Mouse (Mus musculus): ENCODE data around the gene Ghr. TPM values are rescaled to one million over a fixed set of nuclear protein-coding genes. Genes with fewer than 3 reads are reported as not detected.

Gene Ghr
- total and polyA plus RNA-seq, 2 experiments from 2014 or later, result 7.9 to 11.8 TPM

DNA sequence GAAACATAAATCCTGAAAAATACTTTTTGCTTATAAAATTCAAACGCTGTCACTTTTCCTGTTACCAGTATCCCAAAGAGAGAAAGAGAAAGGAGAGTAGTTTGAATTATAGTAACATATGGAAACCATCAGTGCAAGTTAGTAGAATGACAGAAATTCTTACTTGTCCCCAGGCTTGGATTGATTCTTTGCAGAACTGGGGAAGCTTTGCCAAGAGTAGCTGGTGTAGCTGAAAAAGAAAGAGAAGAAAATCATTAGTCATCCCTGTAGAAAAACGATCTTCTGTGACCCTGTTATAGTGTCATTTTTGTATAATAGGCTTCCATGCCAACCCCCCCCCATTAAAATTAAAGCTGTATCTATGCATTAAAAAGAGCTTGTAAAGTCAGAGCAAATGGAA lies 194.8 kb downstream of the Ghr start:
- no peak for TF ChIP-seq CTCF (IDR thresholded peaks at IDR 0.05)
- Histone ChIP-seq H3K36me3 (ENCODE audit: insufficient read depth, low read length) (no peaks in the 10 kb centered on the region), H3K4me1 (ENCODE audit: insufficient read depth, low read length) (no peaks in the 10 kb centered on the region), H3K27ac (ENCODE audit: low read depth, low read length) (no peak overlapping the region), H3K9ac (replicated peaks; ENCODE audit: low read length, poor library complexity, severe bottlenecking) (no peak overlapping the region), H3K9me3 (ENCODE audit: low read length) (no peaks in the 10 kb centered on the region), H3K27me3 (ENCODE audit: insufficient read depth, low read length) (no peaks in the 10 kb centered on the region), H3K4me3 (ENCODE audit: low read depth, low read length) (no peak overlapping the region), H3K4me2 (ENCODE audit: low read depth, low read length, poor library complexity, severe bottlenecking) (no peak overlapping the region)
- ATAC-seq (ENCODE audit: low FRiP score) (no peak), DNase-seq (ENCODE audit: low spot score) (no peak)
- whole genome bisulfite sequencing, result 88% methylated on average over 2 of the region's 2 CpGs

DNA sequence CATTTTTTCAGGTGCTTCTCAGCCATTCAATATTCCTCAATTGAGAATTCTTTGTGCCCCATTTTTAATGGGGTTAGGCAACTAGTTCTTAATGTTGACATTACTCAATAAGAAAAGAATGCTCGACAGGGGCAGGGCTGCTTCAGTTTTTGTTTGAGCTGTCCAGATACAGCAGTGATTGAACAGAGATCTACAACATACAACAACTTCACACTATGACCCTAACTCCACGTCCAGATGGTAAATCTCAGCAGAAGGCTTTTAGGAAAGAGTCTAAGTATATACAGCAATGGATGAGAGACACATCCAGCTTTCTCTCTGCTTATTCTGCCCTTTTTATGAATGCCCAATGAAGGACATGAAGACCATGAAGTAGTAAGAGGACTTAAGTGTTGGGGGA lies 199.5 kb downstream of the Ghr start:
- no peak for TF ChIP-seq CTCF (IDR thresholded peaks at IDR 0.05)
- H3K27me3 ChIP-seq (ENCODE audit: insufficient read depth, low read length), result no peaks in the 10 kb centered on the region
- H3K9ac ChIP-seq (replicated peaks; ENCODE audit: low read length, poor library complexity, severe bottlenecking), result no peak overlapping the region
- no peak overlapping the region for H3K27ac ChIP-seq (ENCODE audit: low read depth, low read length)
- 71% methylated on average over 2 of the region's 2 CpGs for WGBS
- H3K36me3 ChIP-seq (ENCODE audit: insufficient read depth, low read length), result no peaks in the 10 kb centered on the region
- H3K9me3 ChIP-seq (ENCODE audit: low read length), result no peaks in the 10 kb centered on the region
- ATAC-seq (ENCODE audit: low FRiP score), result no peak
- no peak for DNase-seq (ENCODE audit: low spot score)
- no peaks in the 10 kb centered on the region for H3K4me1 ChIP-seq (ENCODE audit: insufficient read depth, low read length)
- no peak overlapping the region for H3K4me2 ChIP-seq (ENCODE audit: low read depth, low read length, poor library complexity, severe bottlenecking)
- H3K4me3 ChIP-seq (ENCODE audit: low read depth, low read length), result no peak overlapping the region

DNA sequence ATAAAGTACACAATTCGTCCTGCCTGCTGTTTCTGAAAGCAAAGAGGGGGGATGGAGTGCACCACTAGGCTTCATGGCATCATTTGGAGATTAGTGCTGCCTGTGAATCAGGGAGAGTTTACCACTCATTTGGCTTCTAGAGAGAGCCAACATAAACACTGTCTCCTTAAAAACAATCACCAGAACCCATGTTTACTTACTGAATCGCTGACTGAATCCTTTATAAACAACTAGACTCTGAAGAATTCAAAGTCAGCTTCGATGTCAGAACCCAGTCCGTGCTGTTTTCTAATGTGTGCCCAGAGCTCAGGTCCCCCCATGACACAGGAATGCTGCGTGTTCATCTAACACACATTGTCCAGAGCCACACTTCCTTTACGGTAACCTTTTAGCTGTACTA lies 201.9 kb downstream of the Ghr start:
- 72% methylated on average over 6 of the region's 6 CpGs for WGBS
- ATAC-seq (ENCODE audit: low FRiP score), result no peak
- H3K4me2 ChIP-seq (ENCODE audit: low read depth, low read length, poor library complexity, severe bottlenecking), result no peak overlapping the region
- no peaks in the 10 kb centered on the region for H3K36me3 ChIP-seq (ENCODE audit: insufficient read depth, low read length)
- no peaks in the 10 kb centered on the region for H3K27me3 ChIP-seq (ENCODE audit: insufficient read depth, low read length)
- H3K9ac ChIP-seq (replicated peaks; ENCODE audit: low read length, poor library complexity, severe bottlenecking), result no peak overlapping the region
- no peak overlapping the region for H3K27ac ChIP-seq (ENCODE audit: low read depth, low read length)
- H3K4me1 ChIP-seq (ENCODE audit: insufficient read depth, low read length), result no peaks in the 10 kb centered on the region
- H3K4me3 ChIP-seq (ENCODE audit: low read depth, low read length), result no peak overlapping the region
- no peak for TF ChIP-seq CTCF (IDR thresholded peaks at IDR 0.05)
- no peaks in the 10 kb centered on the region for H3K9me3 ChIP-seq (ENCODE audit: low read length)
- DNase-seq (ENCODE audit: low spot score), result no peak

DNA sequence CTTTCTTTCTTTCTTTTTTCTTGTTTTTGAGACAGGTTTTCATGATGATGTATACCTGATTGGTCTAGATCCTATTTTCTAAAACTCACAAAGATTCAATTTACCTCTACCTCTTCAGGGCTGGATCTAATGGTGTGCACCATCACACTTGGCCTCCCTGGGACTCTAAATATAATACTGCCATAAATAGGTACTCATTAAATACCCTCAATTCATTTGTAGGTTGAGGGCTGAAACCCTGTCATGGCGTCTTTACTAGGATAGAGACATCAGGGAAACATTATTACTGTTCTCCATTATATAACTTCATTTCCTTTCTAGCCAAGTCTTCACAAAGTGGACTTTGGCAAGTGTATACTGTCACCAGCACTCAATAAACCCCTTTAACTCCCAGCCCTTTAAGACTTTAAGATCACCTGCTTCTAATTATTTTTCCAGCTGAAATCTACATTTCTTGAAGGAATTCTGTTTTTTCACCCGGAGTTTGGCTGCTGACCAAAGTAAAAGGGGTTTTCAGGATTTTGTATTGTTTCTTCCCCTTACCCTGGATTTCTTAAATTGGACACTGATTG lies 214.9 kb downstream of the Ghr start:
- no peak for TF ChIP-seq CTCF (IDR thresholded peaks at IDR 0.05)
- no peaks in the 10 kb centered on the region for H3K27me3 ChIP-seq (ENCODE audit: insufficient read depth, low read length)

DNA sequence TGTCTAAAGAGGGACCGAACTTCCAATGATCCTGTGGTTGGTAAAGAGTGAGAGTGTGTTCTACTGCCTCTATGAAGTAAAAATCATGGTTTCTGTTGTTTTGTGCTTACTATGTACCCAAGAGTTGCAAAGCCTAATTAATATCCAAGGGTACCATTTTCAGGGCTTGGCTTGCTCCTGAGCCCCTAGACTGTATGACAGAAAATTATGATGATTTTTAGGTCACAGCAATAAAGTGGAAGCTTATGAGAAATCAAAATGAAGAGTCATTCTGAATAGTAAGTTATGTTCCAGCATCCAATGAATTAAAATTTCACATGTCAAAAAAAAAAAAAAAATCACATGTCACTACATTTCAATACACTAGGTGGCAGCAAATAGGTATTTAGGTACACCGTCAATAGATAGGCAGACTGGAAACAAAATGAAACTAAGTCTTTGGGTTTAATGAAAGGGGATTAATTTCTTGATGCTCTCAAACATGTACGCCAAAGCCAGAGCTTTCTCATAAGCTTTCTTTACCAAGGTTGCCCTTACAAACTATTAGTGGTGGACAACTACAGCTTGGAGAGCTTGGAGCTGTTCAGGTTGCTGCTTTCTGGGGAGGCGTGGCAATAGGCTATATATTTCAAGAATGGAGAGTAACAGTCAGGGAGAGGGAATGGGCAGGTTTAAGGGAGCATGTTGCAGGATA lies 227.1 kb downstream of the Ghr start:
- H3K27me3 ChIP-seq (ENCODE audit: insufficient read depth, low read length), result no peaks in the 10 kb centered on the region
- H3K36me3 ChIP-seq (ENCODE audit: insufficient read depth, low read length), result no peaks in the 10 kb centered on the region
- no peak overlapping the region for H3K9ac ChIP-seq (replicated peaks; ENCODE audit: low read length, poor library complexity, severe bottlenecking)
- 49% methylated on average over 4 of the region's 4 CpGs for WGBS
- peak; percentile 83 for TF ChIP-seq CTCF (IDR thresholded peaks at IDR 0.05)
- H3K9me3 ChIP-seq (ENCODE audit: low read length), result no peaks in the 10 kb centered on the region
- DNase-seq (ENCODE audit: low spot score) (peak; percentile 60), ATAC-seq (ENCODE audit: low FRiP score) (peak; percentile 63; the same call in 1 of the 2 replicates)
- no peak overlapping the region for H3K4me3 ChIP-seq (ENCODE audit: low read depth, low read length)
- no peak overlapping the region for H3K27ac ChIP-seq (ENCODE audit: low read depth, low read length)
- H3K4me2 ChIP-seq (ENCODE audit: low read depth, low read length, poor library complexity, severe bottlenecking), result peak overlapping the region; percentile 19; the same call in 1 of the 2 replicates
- H3K4me1 ChIP-seq (ENCODE audit: insufficient read depth, low read length), result no peaks in the 10 kb centered on the region

More for the DNA sequence above, 214.9 kb downstream of the Ghr start:
- Histone ChIP-seq H3K4me2 (ENCODE audit: low read depth, low read length, poor library complexity, severe bottlenecking) (no peak overlapping the region), H3K4me3 (ENCODE audit: low read depth, low read length) (no peak overlapping the region), H3K9ac (replicated peaks; ENCODE audit: low read length, poor library complexity, severe bottlenecking) (no peak overlapping the region), H3K4me1 (ENCODE audit: insufficient read depth, low read length) (no peaks in the 10 kb centered on the region), H3K9me3 (ENCODE audit: low read length) (no peaks in the 10 kb centered on the region), H3K36me3 (ENCODE audit: insufficient read depth, low read length) (no peaks in the 10 kb centered on the region), H3K27ac (ENCODE audit: low read depth, low read length) (no peak overlapping the region)
- ATAC-seq (ENCODE audit: low FRiP score) (no peak), DNase-seq (ENCODE audit: low spot score) (no peak)
- 76% methylated on average over 2 of the region's 2 CpGs for WGBS

DNA sequence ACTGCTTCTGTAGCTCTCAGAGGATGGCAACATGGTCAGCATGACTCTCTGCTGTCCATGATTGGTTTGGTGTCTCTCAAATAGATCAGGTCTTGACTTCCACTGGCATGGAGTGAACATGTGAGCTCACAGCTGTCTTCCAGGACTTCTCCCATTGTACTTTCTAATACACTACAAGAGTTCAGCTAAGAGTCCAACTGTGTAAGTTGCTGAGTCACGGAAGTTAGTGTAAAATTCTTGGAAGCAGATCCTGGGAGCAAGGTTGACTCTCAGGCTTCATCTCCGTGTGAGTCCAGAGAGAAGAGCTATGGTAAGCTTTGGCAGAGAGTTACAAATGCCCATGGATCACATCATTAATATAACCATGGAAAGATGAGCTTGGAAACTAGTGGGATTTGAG lies 229.6 kb downstream of the Ghr start:
- no peak overlapping the region for H3K4me2 ChIP-seq (ENCODE audit: low read depth, low read length, poor library complexity, severe bottlenecking)
- no peak overlapping the region for H3K4me3 ChIP-seq (ENCODE audit: low read depth, low read length)
- H3K36me3 ChIP-seq (ENCODE audit: insufficient read depth, low read length), result no peaks in the 10 kb centered on the region
- WGBS, result 86% methylated on average over 2 of the region's 2 CpGs
- no peak for TF ChIP-seq CTCF (IDR thresholded peaks at IDR 0.05)
- no peaks in the 10 kb centered on the region for H3K9me3 ChIP-seq (ENCODE audit: low read length)
- DNase-seq (ENCODE audit: low spot score) (no peak), ATAC-seq (ENCODE audit: low FRiP score) (no peak)
- no peaks in the 10 kb centered on the region for H3K27me3 ChIP-seq (ENCODE audit: insufficient read depth, low read length)
- no peaks in the 10 kb centered on the region for H3K4me1 ChIP-seq (ENCODE audit: insufficient read depth, low read length)
- H3K27ac ChIP-seq (ENCODE audit: low read depth, low read length), result no peak overlapping the region
- no peak overlapping the region for H3K9ac ChIP-seq (replicated peaks; ENCODE audit: low read length, poor library complexity, severe bottlenecking)

Measured in midbrain, postnatal 0 days (tissue).